10 mouse cellular contexts compared by ENCODE assay signal in the genomic region with DNA sequence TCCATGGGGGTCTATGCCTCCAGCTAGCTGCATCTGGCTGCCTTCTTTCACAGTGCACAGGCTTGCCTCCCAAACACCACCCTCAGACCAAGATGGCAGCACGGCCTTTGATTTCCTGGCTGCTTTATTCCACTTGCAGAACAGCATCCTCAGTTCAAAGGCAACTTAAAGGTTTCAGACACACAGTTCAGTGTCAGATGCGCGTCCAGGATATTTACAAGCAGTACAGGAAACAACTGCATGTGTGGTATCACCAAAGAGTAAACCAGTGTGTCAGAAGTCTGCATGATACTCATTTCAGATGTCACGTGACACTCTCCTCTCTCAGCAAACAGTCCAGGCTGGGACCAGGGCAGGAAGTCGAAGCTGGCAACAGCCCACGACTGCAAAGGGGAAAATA.
DNase-seq lines count a peak whose midpoint lies in the region; ATAC-seq lines count a peak whose summit lies in the region.
"Had no signal": no experiment of that assay in that cellular context is flagged by ENCODE, and none has a peak within 500 bp of the region (broad histone marks: within the 10 kb centered on the region; RNA-seq: fewer than 3 reads in every experiment).

No protein-coding gene starts in this region.

- H3K9ac ChIP-seq in lung, embryonic 15.5 days: no peak overlapping the region
- H3K9ac ChIP-seq: neural tube, embryonic 15.5 days had no signal

- DNase-seq in kidney, postnatal 10 days: peak; percentile 56
- no peak for DNase-seq in kidney, adult 11 months
- DNase-seq in R1 (ENCODE audit: low read depth, low spot score): peak; percentile 5
- DNase-seq in thymus, postnatal 10 days (ENCODE audit: low spot score in 2 of 2): peak; percentile 69 to 82
- DNase-seq in B cell, adult 2 months: no peak
- no peak for DNase-seq in forebrain, embryonic 10.5 days (ENCODE audit: extremely low spot score, low spot score)
- no peak for DNase-seq in frontal cortex, postnatal 10 days (ENCODE audit: low spot score in 2 of 2)

- no peak overlapping the region for H3K4me2 ChIP-seq in lung, embryonic 15.5 days
- H3K4me2 ChIP-seq: neural tube, embryonic 15.5 days had no signal

- peak; percentile 82; the same call in 1 of the 2 replicates for ATAC-seq in lung, embryonic 15.5 days (ENCODE audit: borderline replicate concordance, extremely low read depth, low FRiP score, low TSS enrichment)

- no peaks in the 10 kb centered on the region for H3K27me3 ChIP-seq in lung, embryonic 15.5 days
- no peaks in the 10 kb centered on the region for H3K27me3 ChIP-seq in forebrain, embryonic 10.5 days (ENCODE audit: poor library complexity, severe bottlenecking)
- H3K27me3 ChIP-seq: neural tube, embryonic 15.5 days had no signal

- peak overlapping the region; percentile 71 for H3K27ac ChIP-seq in lung, embryonic 15.5 days
- H3K27ac ChIP-seq in forebrain, embryonic 10.5 days: no peak overlapping the region

- H3K4me1 ChIP-seq in lung, embryonic 15.5 days: peaks cover 33% of the 10 kb centered on the region
- peaks cover 38% of the 10 kb centered on the region for H3K4me1 ChIP-seq in forebrain, embryonic 10.5 days

- no peaks in the 10 kb centered on the region for H3K36me3 ChIP-seq in lung, embryonic 15.5 days
- H3K36me3 ChIP-seq in forebrain, embryonic 10.5 days (replicated peaks): peaks cover 16% of the 10 kb centered on the region
- H3K36me3 ChIP-seq: neural tube, embryonic 15.5 days had no signal

- no peak overlapping the region for H3K4me3 ChIP-seq in lung, embryonic 15.5 days
- no peak overlapping the region for H3K4me3 ChIP-seq in forebrain, embryonic 10.5 days
- H3K4me3 ChIP-seq: midbrain, embryonic 10.5 days; neural tube, embryonic 15.5 days had no signal

- WGBS in lung, embryonic 15.5 days: 24% methylated on average over 6 of the region's 6 CpGs
- 85% methylated on average over 6 of the region's 6 CpGs for WGBS in forebrain, embryonic 10.5 days

- H3K9me3 ChIP-seq in lung, embryonic 15.5 days: no peaks in the 10 kb centered on the region
- no peaks in the 10 kb centered on the region for H3K9me3 ChIP-seq in forebrain, embryonic 10.5 days
- H3K9me3 ChIP-seq: midbrain, embryonic 10.5 days; neural tube, embryonic 15.5 days had no signal

Comparison
In these comparisons a context has a peak if more than half of its experiments do, and no peak if none do; other contexts are left out.
1. DNase-seq: peak in kidney, postnatal 10 days (single experiment), R1 (single experiment) and thymus, postnatal 10 days (2 of 2); none in kidney, adult 11 months (single experiment), B cell, adult 2 months (0 of 2), forebrain, embryonic 10.5 days (single experiment) and frontal cortex, postnatal 10 days (0 of 2).